ENCODE assay signal across 25 mouse cellular contexts in genomic region chr6:95353043-95353442, GRCm38 (mm10). TPM values are rescaled to one million over a fixed set of nuclear protein-coding genes. Genes with fewer than 3 reads are reported as not detected.
"Had no signal": no experiment of that assay in that cellular context is flagged by ENCODE, and none has a peak within 500 bp of the region (broad histone marks: within the 10 kb centered on the region; RNA-seq: fewer than 3 reads in every experiment).

No protein-coding gene starts in this region.

- H3K27ac ChIP-seq: neural tube, embryonic 13.5 days; neural tube, embryonic 15.5 days; stomach, embryonic 15.5 days; stomach, postnatal 0 days had no signal

- H3K9me3 ChIP-seq: neural tube, embryonic 13.5 days; neural tube, embryonic 15.5 days; stomach, embryonic 15.5 days had no signal

- H3K4me3 ChIP-seq: neural tube, embryonic 13.5 days; neural tube, embryonic 15.5 days; stomach, embryonic 15.5 days had no signal

- DNase-seq: retina, postnatal 1 day; right cerebral cortex, adult 18-20 months; right cerebral cortex, postnatal 14 days; right cerebral cortex, postnatal 25 days; right cerebral cortex, postnatal 4 days; spleen, adult 18-20 months; thymus, adult 18-20 months; thymus, adult 2 months; thymus, postnatal 14 days; thymus, postnatal 25 days; thymus, postnatal 36 days; thymus, postnatal 4 days had no signal

- H3K4me1 ChIP-seq: neural tube, embryonic 13.5 days; neural tube, embryonic 15.5 days; stomach, embryonic 15.5 days had no signal

- H3K27me3 ChIP-seq: neural tube, embryonic 13.5 days; neural tube, embryonic 15.5 days; stomach, embryonic 15.5 days had no signal

- H3K36me3 ChIP-seq: neural tube, embryonic 13.5 days; neural tube, embryonic 15.5 days; stomach, embryonic 15.5 days had no signal

RNA-seq across cellular contexts. Expression of gene Gm10234, which starts 31.1 kb away (rescaled TPM):
- total RNA-seq: neutrophil, adult 5-6 weeks had no signal
- polyA plus RNA-seq: neural tube, embryonic 13.5 days; neural tube, embryonic 14.5 days; neural tube, embryonic 15.5 days; small intestine, adult 2 months; spleen, adult 2 months; stomach, embryonic 14.5 days; stomach, embryonic 15.5 days; stomach, embryonic 16.5 days; stomach, postnatal 0 days; testis, adult 2 months; thymus, adult 2 months; thymus, postnatal 0 days; urinary bladder, adult 2 months had no signal
